Mouse (Mus musculus): ENCODE results near the gene Slc25a27. TPM values are rescaled to one million over a fixed set of nuclear protein-coding genes. Genes with fewer than 3 reads are reported as not detected.

Slc25a27 gene
- 2.1 TPM in 2 replicates for polyA plus RNA-seq (2012; rRNA removed)

DNA sequence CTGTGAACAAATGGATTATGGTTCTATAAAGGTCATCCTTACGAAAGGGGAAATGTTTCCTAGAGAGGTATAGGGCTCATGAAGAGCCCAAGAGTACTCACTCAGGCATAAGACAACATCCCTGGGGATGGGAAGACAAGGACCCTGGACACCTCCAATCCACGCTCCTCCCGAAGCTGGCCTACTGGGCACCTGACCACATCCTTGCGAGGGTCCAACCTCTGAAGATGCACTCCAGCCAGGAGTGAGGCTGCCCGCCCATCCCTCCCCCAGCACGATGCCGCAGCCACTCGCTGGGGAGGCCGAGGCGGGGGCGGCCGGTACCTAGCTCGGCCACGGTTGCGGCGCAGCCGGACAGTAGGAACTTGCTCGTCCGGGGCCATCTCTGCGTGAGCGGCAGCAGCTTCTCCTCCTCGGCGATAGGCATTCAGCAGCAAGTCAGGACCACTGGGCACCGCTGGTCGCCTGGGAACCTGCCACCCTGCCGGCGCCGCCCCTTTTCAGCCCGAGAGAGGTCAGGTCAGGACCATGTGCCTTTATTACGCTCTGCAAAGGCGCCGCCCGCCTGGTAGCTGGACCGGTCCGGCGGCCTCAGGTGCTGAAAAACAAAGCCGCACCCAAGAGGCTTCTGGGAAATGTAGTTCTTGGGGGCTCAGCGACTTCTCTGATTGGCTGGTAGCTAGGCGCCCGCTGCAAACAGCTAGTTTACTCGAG lies at the start of gene Slc25a27:
Slc25a27 (minus strand) TSS at position 639 of the 714 bp plus-strand sequence.

GRCm38 (mm10) chr17:43667290-43667843 lies 353 bp upstream of the Slc25a27 start, which contains the start of gene Cyp39a1:
Gene Cyp39a1, plus strand, starts transcription at chr17:43667425.

DNA sequence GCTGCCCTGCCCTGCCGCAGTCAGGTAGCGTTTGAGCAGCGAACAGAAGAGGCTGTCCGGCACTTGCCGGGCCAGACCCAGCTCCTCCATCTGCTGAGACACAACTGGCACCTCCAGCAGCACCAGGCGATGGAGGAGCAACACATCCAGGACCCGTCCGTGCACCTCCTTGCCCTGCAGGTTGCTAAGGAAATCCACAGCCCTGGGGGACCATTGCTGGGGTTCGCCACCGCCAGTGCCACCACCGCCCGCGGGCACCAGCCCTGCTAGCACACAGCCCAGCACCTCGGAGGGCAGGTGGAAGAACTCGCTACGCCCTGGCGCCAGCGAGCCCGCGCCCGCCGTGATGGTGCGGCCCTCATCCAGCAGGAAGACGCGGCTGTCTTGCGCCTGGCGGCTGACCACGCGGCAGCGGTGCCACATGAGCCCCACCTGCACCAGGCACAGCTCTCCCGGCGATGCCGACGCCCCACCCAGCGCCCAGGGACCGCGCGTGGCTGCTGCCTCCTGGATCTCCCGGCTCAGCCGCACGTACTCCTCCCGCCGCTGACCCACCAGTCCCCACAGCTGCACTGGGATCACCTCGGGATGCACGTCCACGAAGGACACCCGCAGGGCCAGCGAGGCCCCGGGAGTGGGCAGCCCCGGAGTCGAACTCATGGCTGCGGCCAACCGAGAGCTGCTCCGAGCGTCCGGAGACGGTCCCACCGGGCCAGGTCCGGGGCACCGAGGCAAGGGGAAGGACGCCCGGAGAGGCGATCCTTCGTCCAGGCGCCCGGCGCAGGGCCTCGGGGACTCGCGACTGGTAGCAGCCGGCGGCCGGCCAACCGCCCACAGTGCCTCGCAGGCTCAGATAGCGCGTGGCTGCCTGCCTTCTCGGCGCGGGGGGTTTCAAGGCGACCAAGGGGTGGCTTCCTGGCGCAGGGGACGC lies 37.3 kb downstream of the Slc25a27 start, which contains the start of gene Tdrd6:
Tdrd6 (minus strand) TSS at position 804 of the 931 bp plus-strand sequence.

Other genes with a start within 250 kb of the Slc25a27 start
- gene Mep1a, start 164.4 kb downstream of the Slc25a27 start, polyA plus RNA-seq (2012; rRNA removed), result 110 and 130 TPM in 2 replicates
- not detected in 2 replicates for gene Ankrd66, start 123.6 kb downstream of the Slc25a27 start, polyA plus RNA-seq (2012; rRNA removed)
- 6.4 and 6.5 TPM in 2 replicates for gene Pla2g7, start 99.1 kb downstream of the Slc25a27 start, polyA plus RNA-seq (2012; rRNA removed)
- not detected in 2 replicates for gene Tdrd6, start 36.9 kb downstream of the Slc25a27 start, polyA plus RNA-seq (2012; rRNA removed)
- 2.0 and 2.3 TPM in 2 replicates for gene Cyp39a1, start 211 bp upstream of the Slc25a27 start, polyA plus RNA-seq (2012; rRNA removed)
- 2.5 and 3.1 TPM in 2 replicates for gene Rcan2, start 134.1 kb upstream of the Slc25a27 start, polyA plus RNA-seq (2012; rRNA removed)

Data from colon, adult 2 months (tissue).